Mouse (Mus musculus): Measurements from ENCODE around the gene Gm28053. TPM values are rescaled to one million over a fixed set of nuclear protein-coding genes. Genes with fewer than 3 reads are reported as not detected.

Gene Gm28053
- total and polyA plus RNA-seq, 2 experiments from 2014 or later, result not detected

DNA sequence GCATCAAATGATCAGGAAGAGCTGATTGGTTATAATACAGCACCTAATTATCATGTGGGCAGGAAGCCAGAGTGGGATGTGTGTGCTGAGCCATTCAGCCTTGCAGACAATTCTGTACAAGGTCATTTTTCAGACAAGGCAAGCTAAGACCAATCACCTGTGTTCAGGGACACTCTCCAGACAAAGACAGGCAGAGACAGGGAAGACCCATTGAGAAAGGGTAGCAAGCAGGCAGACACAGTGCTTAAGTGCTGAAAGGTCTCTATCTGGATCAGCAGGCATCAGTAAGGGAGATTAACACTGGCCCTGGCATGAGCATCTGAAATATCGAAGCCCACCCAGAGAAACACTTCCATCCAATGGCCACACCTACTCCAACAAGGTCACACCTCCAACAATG lies 66.0 kb downstream of the Gm28053 start:
- H3K4me2 ChIP-seq (ENCODE audit: low read depth, low read length, poor library complexity, severe bottlenecking), result no peak overlapping the region
- H3K36me3 ChIP-seq (ENCODE audit: insufficient read depth, low read length), result no peaks in the 10 kb centered on the region
- no peak for TF ChIP-seq CTCF (IDR thresholded peaks at IDR 0.05)
- no peak for DNase-seq (ENCODE audit: low spot score)
- ATAC-seq (ENCODE audit: low FRiP score), result no peak
- WGBS, result 88% methylated on average over 1 of the region's 1 CpGs
- no peaks in the 10 kb centered on the region for H3K27me3 ChIP-seq (ENCODE audit: insufficient read depth, low read length)
- H3K9ac ChIP-seq (replicated peaks; ENCODE audit: low read length, poor library complexity, severe bottlenecking), result no peak overlapping the region
- no peaks in the 10 kb centered on the region for H3K4me1 ChIP-seq (ENCODE audit: insufficient read depth, low read length)
- no peak overlapping the region for H3K27ac ChIP-seq (ENCODE audit: low read depth, low read length)
- no peak overlapping the region for H3K4me3 ChIP-seq (ENCODE audit: low read depth, low read length)
- H3K9me3 ChIP-seq (ENCODE audit: low read length), result no peaks in the 10 kb centered on the region

DNA sequence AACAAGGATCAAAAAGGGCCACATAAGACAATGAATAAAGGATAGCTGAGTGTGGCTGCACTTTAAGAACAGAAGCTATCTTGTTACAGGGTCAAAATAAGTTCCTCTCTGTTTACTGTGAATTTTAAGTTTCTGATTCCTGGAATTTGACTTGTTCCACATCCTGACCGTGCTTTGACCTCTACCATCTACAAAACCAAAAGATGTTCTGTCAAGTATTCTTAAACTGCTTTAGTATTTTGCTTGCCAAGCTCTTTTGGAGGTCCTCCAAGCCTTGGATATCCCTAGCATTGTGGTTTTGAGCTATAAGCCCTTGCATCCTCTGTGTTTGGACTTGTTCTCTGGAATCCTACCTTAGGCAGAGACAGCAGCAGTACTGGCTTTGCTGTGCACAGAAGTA lies 66.8 kb downstream of the Gm28053 start:
- Histone ChIP-seq H3K4me1 (ENCODE audit: insufficient read depth, low read length) (no peaks in the 10 kb centered on the region), H3K4me3 (ENCODE audit: low read depth, low read length) (no peak overlapping the region), H3K4me2 (ENCODE audit: low read depth, low read length, poor library complexity, severe bottlenecking) (no peak overlapping the region), H3K9ac (replicated peaks; ENCODE audit: low read length, poor library complexity, severe bottlenecking) (no peak overlapping the region), H3K9me3 (ENCODE audit: low read length) (no peaks in the 10 kb centered on the region), H3K27me3 (ENCODE audit: insufficient read depth, low read length) (no peaks in the 10 kb centered on the region), H3K27ac (ENCODE audit: low read depth, low read length) (no peak overlapping the region), H3K36me3 (ENCODE audit: insufficient read depth, low read length) (no peaks in the 10 kb centered on the region)
- DNase-seq (ENCODE audit: low spot score), result peak; percentile 26
- no peak for TF ChIP-seq CTCF (IDR thresholded peaks at IDR 0.05)
- no peak for ATAC-seq (ENCODE audit: low FRiP score)
- 72% methylated on average over 1 of the region's 1 CpGs for WGBS

DNA sequence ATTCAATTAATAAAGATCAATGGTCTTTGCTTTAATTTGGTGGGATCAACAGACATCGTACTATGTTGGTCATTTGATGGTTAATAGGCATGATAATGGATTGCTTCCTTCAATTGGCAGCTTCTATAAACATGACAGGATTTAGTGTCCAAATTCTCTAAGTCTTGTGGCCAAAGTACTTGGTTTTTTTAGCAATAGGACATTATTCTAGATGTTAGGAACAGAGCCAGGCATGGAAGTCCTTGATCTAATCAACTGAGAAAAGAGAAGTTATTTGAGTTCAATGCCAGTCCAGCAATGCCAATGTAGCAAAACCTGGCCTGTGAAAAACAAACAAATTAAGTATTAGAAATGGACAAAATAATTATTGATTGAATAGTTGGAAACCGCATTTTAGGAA lies 67.2 kb downstream of the Gm28053 start:
- Histone ChIP-seq H3K4me1 (ENCODE audit: insufficient read depth, low read length) (no peaks in the 10 kb centered on the region), H3K27ac (ENCODE audit: low read depth, low read length) (no peak overlapping the region), H3K9ac (replicated peaks; ENCODE audit: low read length, poor library complexity, severe bottlenecking) (no peak overlapping the region), H3K27me3 (ENCODE audit: insufficient read depth, low read length) (no peaks in the 10 kb centered on the region), H3K36me3 (ENCODE audit: insufficient read depth, low read length) (no peaks in the 10 kb centered on the region), H3K9me3 (ENCODE audit: low read length) (no peaks in the 10 kb centered on the region), H3K4me3 (ENCODE audit: low read depth, low read length) (no peak overlapping the region), H3K4me2 (ENCODE audit: low read depth, low read length, poor library complexity, severe bottlenecking) (no peak overlapping the region)
- 72% methylated on average over 2 of the region's 2 CpGs for WGBS
- ATAC-seq (ENCODE audit: low FRiP score), result no peak
- DNase-seq (ENCODE audit: low spot score), result no peak
- no peak for TF ChIP-seq CTCF (IDR thresholded peaks at IDR 0.05)

DNA sequence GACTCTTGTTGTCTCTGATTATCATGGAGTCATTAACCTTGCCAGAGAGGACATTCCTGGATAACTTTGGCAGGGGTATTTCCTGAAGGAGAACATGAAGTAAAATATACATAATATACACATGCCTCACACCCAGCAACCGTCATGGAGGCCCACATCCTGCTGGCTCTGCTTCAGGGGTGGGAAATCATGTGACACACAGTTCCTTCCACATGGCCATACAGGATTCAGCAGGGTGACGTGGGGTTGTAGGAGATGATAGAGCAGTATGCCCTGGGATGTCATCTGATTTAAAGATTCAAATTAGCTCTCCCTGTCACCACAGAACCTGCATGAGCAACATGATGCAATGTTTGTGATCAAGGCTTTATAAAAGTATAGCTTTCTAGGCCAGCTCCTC lies 69.5 kb downstream of the Gm28053 start:
- Histone ChIP-seq H3K9me3 (ENCODE audit: low read length) (no peaks in the 10 kb centered on the region), H3K27ac (ENCODE audit: low read depth, low read length) (no peak overlapping the region), H3K36me3 (ENCODE audit: insufficient read depth, low read length) (no peaks in the 10 kb centered on the region), H3K4me1 (ENCODE audit: insufficient read depth, low read length) (no peaks in the 10 kb centered on the region), H3K27me3 (ENCODE audit: insufficient read depth, low read length) (no peaks in the 10 kb centered on the region), H3K4me2 (ENCODE audit: low read depth, low read length, poor library complexity, severe bottlenecking) (no peak overlapping the region), H3K9ac (replicated peaks; ENCODE audit: low read length, poor library complexity, severe bottlenecking) (no peak overlapping the region), H3K4me3 (ENCODE audit: low read depth, low read length) (no peak overlapping the region)
- no peak for ATAC-seq (ENCODE audit: low FRiP score)
- no peak for TF ChIP-seq CTCF (IDR thresholded peaks at IDR 0.05)
- DNase-seq (ENCODE audit: low spot score), result no peak
- WGBS, result 84% methylated on average over 2 of the region's 2 CpGs

DNA sequence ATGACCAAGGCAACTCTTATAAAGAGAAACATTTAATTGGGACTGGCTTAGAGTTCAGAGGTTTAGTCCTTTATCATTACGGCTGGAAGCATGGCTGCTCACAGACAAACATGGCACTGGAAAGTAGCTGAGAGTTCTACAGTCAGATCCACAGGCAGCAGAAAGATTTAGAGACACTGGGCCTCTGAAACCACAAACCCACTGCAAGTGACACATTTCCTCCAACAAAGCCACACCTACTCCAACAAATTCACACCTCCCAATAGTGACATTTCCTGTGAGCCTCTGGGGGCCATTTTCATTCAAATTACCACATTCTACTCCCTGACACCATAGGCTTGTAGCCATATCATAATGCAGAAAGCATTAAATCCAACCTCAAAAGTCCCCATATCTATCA lies 83.5 kb downstream of the Gm28053 start:
- 80% methylated on average over 1 of the region's 1 CpGs for WGBS
- H3K4me3 ChIP-seq (ENCODE audit: low read depth, low read length), result no peak overlapping the region
- ATAC-seq (ENCODE audit: low FRiP score) (no peak), DNase-seq (ENCODE audit: low spot score) (no peak)
- no peak for TF ChIP-seq CTCF (IDR thresholded peaks at IDR 0.05)
- H3K27ac ChIP-seq (ENCODE audit: low read depth, low read length), result no peak overlapping the region
- no peaks in the 10 kb centered on the region for H3K27me3 ChIP-seq (ENCODE audit: insufficient read depth, low read length)
- no peaks in the 10 kb centered on the region for H3K4me1 ChIP-seq (ENCODE audit: insufficient read depth, low read length)
- H3K4me2 ChIP-seq (ENCODE audit: low read depth, low read length, poor library complexity, severe bottlenecking), result no peak overlapping the region
- H3K9me3 ChIP-seq (ENCODE audit: low read length), result no peaks in the 10 kb centered on the region
- H3K9ac ChIP-seq (replicated peaks; ENCODE audit: low read length, poor library complexity, severe bottlenecking), result no peak overlapping the region
- no peaks in the 10 kb centered on the region for H3K36me3 ChIP-seq (ENCODE audit: insufficient read depth, low read length)

Other genes with a start within 250 kb of the Gm28053 start
- gene Atp6v0e2, start 181.0 kb upstream of the Gm28053 start, total RNA-seq (2014; rRNA removed), result 398 and 447 TPM in 2 replicates
- 497 and 556 TPM in 2 replicates for gene Atp6v0e2, start 181.0 kb upstream of the Gm28053 start, polyA plus RNA-seq (2015; fragmentation: Nextera tagmentation; extraction: Ambion mirVana)
- 29.4 and 82.4 TPM in 2 replicates for gene Lrrc61, start 163.8 kb upstream of the Gm28053 start, total RNA-seq (2014; rRNA removed)
- gene Lrrc61, start 163.8 kb upstream of the Gm28053 start, polyA plus RNA-seq (2015; fragmentation: Nextera tagmentation; extraction: Ambion mirVana), result 21.4 and 23.3 TPM in 2 replicates
- gene Rarres2, start 145.8 kb upstream of the Gm28053 start, total RNA-seq (2014; rRNA removed), result 4.6 and 6.6 TPM in 2 replicates
- gene Rarres2, start 145.8 kb upstream of the Gm28053 start, polyA plus RNA-seq (2015; fragmentation: Nextera tagmentation; extraction: Ambion mirVana), result 7.4 and 10.6 TPM in 2 replicates
- gene Gm45021, start 129.0 kb upstream of the Gm28053 start, total RNA-seq (2014; rRNA removed), result not detected in 2 replicates
- gene Gm45021, start 129.0 kb upstream of the Gm28053 start, polyA plus RNA-seq (2015; fragmentation: Nextera tagmentation; extraction: Ambion mirVana), result not detected in 2 replicates
- gene Repin1, start 124.7 kb upstream of the Gm28053 start, total RNA-seq (2014; rRNA removed), result 76.5 and 91.5 TPM in 2 replicates
- gene Repin1, start 124.7 kb upstream of the Gm28053 start, polyA plus RNA-seq (2015; fragmentation: Nextera tagmentation; extraction: Ambion mirVana), result 41.2 and 42.8 TPM in 2 replicates
- gene Gm44965, start 124.7 kb upstream of the Gm28053 start, total RNA-seq (2014; rRNA removed), result not detected in 2 replicates
- gene Gm44965, start 124.7 kb upstream of the Gm28053 start, polyA plus RNA-seq (2015; fragmentation: Nextera tagmentation; extraction: Ambion mirVana), result 0.75 and 1.7 TPM in 2 replicates
- 8.6 and 9.5 TPM in 2 replicates for gene Zfp775, start 116.5 kb upstream of the Gm28053 start, total RNA-seq (2014; rRNA removed)
- 8.6 and 9.5 TPM in 2 replicates for gene Zfp775, start 116.5 kb upstream of the Gm28053 start, polyA plus RNA-seq (2015; fragmentation: Nextera tagmentation; extraction: Ambion mirVana)
- gene AI854703, start 91.8 kb upstream of the Gm28053 start, total RNA-seq (2014; rRNA removed), result 51.7 and 57.1 TPM in 2 replicates
- gene AI854703, start 91.8 kb upstream of the Gm28053 start, polyA plus RNA-seq (2015; fragmentation: Nextera tagmentation; extraction: Ambion mirVana), result 28.5 and 30.2 TPM in 2 replicates
- 0.60 and 0.76 TPM in 2 replicates for gene Gimap8, start 71.4 kb upstream of the Gm28053 start, total RNA-seq (2014; rRNA removed)
- gene Gimap8, start 71.4 kb upstream of the Gm28053 start, polyA plus RNA-seq (2015; fragmentation: Nextera tagmentation; extraction: Ambion mirVana), result 0.45 and 0.53 TPM in 2 replicates
- gene Gimap9, start 42.5 kb upstream of the Gm28053 start, total RNA-seq (2014; rRNA removed), result 0.55 and 0.71 TPM in 2 replicates
- gene Gimap9, start 42.5 kb upstream of the Gm28053 start, polyA plus RNA-seq (2015; fragmentation: Nextera tagmentation; extraction: Ambion mirVana), result 1.1 TPM in 2 replicates
- 0.66 and 0.77 TPM in 2 replicates for gene Gimap4, start 34.1 kb upstream of the Gm28053 start, total RNA-seq (2014; rRNA removed)
- gene Gimap4, start 34.1 kb upstream of the Gm28053 start, polyA plus RNA-seq (2015; fragmentation: Nextera tagmentation; extraction: Ambion mirVana), result 0.25 and 0.48 TPM in 2 replicates
- gene Gimap6, start 10.4 kb upstream of the Gm28053 start, total RNA-seq (2014; rRNA removed), result 3.0 and 6.1 TPM in 2 replicates
- 5.4 and 5.7 TPM in 2 replicates for gene Gimap6, start 10.4 kb upstream of the Gm28053 start, polyA plus RNA-seq (2015; fragmentation: Nextera tagmentation; extraction: Ambion mirVana)
- not detected in 2 replicates for gene Gimap7, start within 50 bp of the Gm28053 start, total RNA-seq (2014; rRNA removed)
- gene Gimap7, start within 50 bp of the Gm28053 start, polyA plus RNA-seq (2015; fragmentation: Nextera tagmentation; extraction: Ambion mirVana), result not detected in 2 replicates
- 1.6 and 2.1 TPM in 2 replicates for gene Gimap1, start 20.4 kb downstream of the Gm28053 start, total RNA-seq (2014; rRNA removed)
- 2.9 and 4.0 TPM in 2 replicates for gene Gimap1, start 20.4 kb downstream of the Gm28053 start, polyA plus RNA-seq (2015; fragmentation: Nextera tagmentation; extraction: Ambion mirVana)
- gene Gimap5, start 27.6 kb downstream of the Gm28053 start, total RNA-seq (2014; rRNA removed), result 0.33 and 0.38 TPM in 2 replicates
- gene Gimap5, start 27.6 kb downstream of the Gm28053 start, polyA plus RNA-seq (2015; fragmentation: Nextera tagmentation; extraction: Ambion mirVana), result 1.3 and 1.4 TPM in 2 replicates
- not detected in 2 replicates for gene Gimap3, start 52.2 kb downstream of the Gm28053 start, total RNA-seq (2014; rRNA removed)
- not detected in 2 replicates for gene Gimap3, start 52.2 kb downstream of the Gm28053 start, polyA plus RNA-seq (2015; fragmentation: Nextera tagmentation; extraction: Ambion mirVana)
- 15.1 and 24.3 TPM in 2 replicates for gene Tmem176a, start 122.3 kb downstream of the Gm28053 start, total RNA-seq (2014; rRNA removed)
- 27.0 and 31.6 TPM in 2 replicates for gene Tmem176a, start 122.3 kb downstream of the Gm28053 start, polyA plus RNA-seq (2015; fragmentation: Nextera tagmentation; extraction: Ambion mirVana)
- 65.5 and 70.7 TPM in 2 replicates for gene Tmem176b, start 122.9 kb downstream of the Gm28053 start, total RNA-seq (2014; rRNA removed)
- 107 and 112 TPM in 2 replicates for gene Tmem176b, start 122.9 kb downstream of the Gm28053 start, polyA plus RNA-seq (2015; fragmentation: Nextera tagmentation; extraction: Ambion mirVana)
- not detected in 2 replicates for gene Aoc1, start 154.3 kb downstream of the Gm28053 start, total RNA-seq (2014; rRNA removed)
- gene Aoc1, start 154.3 kb downstream of the Gm28053 start, polyA plus RNA-seq (2015; fragmentation: Nextera tagmentation; extraction: Ambion mirVana), result 0.14 and 0.23 TPM in 2 replicates
- gene 1600015I10Rik, start 211.3 kb downstream of the Gm28053 start, total RNA-seq (2014; rRNA removed), result not detected in 2 replicates
- gene 1600015I10Rik, start 211.3 kb downstream of the Gm28053 start, polyA plus RNA-seq (2015; fragmentation: Nextera tagmentation; extraction: Ambion mirVana), result not detected in 2 replicates